Mouse (Mus musculus): ENCODE measurements around the gene Alg9.

The Alg9 gene

GRCm38 (mm10) chr9:50885600-50885987 lies 110.8 kb downstream of the Alg9 start:
- DNase-seq (ENCODE audit: low spot score in 2 of 2), result no peak

- DNase-seq (ENCODE audit: low spot score in 2 of 2), result no peak
Observed at GRCm38 (mm10) chr9:50886870-50887269, 112.1 kb downstream of the Alg9 start.

- DNase-seq (ENCODE audit: low spot score in 2 of 2), result no peak
Observed at GRCm38 (mm10) chr9:50887351-50887750, 112.5 kb downstream of the Alg9 start.

DNA sequence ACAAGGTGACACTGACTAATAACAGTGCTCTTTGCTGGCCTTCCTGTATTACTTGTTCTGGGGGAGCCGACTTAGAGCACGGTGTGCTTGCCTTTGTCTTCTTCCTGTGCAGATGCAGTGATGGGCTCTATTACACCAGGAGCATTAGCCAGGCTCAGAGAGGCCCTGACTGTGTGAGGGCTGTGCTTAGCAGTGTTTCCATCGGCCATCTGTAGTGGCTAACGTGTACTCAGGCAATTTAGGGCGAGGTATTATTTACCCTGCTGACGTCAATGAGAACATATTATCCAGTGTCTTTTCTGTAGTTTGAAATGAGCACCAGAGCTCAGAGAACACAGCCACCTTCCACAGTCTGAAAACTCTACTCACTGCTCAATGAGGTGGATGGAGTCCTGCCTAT lies 114.4 kb downstream of the Alg9 start:
- DNase-seq (ENCODE audit: low spot score in 2 of 2), result no peak

DNA sequence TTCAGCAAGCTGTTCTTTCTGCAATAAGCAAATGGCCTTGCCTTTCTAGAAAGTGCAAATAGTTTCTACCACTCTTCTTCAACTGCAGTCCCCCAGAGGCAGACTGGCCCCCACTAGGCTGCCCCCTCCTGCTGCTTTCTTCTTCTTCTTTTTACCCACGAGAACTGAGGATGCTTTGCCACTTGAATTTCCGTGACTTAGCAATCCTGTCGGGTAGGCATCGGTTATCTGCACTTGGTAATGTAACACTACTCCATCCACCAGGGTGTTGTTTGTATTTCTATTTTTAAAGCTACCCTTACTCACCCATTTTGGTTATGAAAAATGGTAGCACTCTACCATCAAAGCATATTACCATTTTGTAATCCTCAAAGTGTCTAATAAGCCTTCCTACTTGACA lies 115.1 kb downstream of the Alg9 start:
- no peak for DNase-seq (ENCODE audit: low spot score in 2 of 2)

- no peak for DNase-seq (ENCODE audit: low spot score in 2 of 2)
Observed at GRCm38 (mm10) chr9:50890494-50891090, 115.8 kb downstream of the Alg9 start.

Data from right cerebral cortex, postnatal 10 days (tissue).